Mouse (Mus musculus) intestine, embryonic 14.5 days (tissue): ENCODE results near the gene Fam181b. TPM values are rescaled to one million over a fixed set of nuclear protein-coding genes. Genes with fewer than 3 reads are reported as not detected.

Experiments used
- ATAC-seq: fragments of 200-750 bp; cut with Nextera tagmentation; replicated peaks from 2 replicates; pipeline ENCODE4 v1.8.0; 2017; ENCODE audit warnings: low read depth, moderate number of reproducible peaks, moderate TSS enrichment, moderate library complexity; ENCODE audit not compliant: low FRiP score, low TSS enrichment
- DNase-seq: peaks from one replicate; pipeline ENCODE4 v3.0.0-alpha.2; 2018; ENCODE audit warnings: low spot score
- H3K27ac ChIP-seq: fragments of 300-500 bp; sonication (generic); 2 replicates; pipeline ENCODE4 v1.5.1; 2014; ENCODE audit warnings: low read depth, mild to moderate bottlenecking, control low read depth
- H3K27me3 ChIP-seq: fragments of 300-500 bp; sonication (generic); replicated peaks from 2 replicates; pipeline ENCODE4 v1.6.1; 2014; ENCODE audit warnings: low read length, control low read depth; ENCODE audit not compliant: control insufficient read depth, insufficient read depth
- H3K36me3 ChIP-seq: fragments of 300-500 bp; sonication (generic); 2 replicates; pipeline ENCODE4 v1.6.1; 2014; ENCODE audit warnings: low read length, control low read depth; ENCODE audit not compliant: control insufficient read depth, insufficient read depth
- H3K4me1 ChIP-seq: fragments of 300-500 bp; sonication (generic); replicated peaks from 2 replicates; pipeline ENCODE4 v1.6.1; 2014; ENCODE audit warnings: low read length, control low read depth, mixed read lengths; ENCODE audit not compliant: control insufficient read depth, insufficient read depth
- H3K4me2 ChIP-seq: fragments of 300-500 bp; sonication (generic); 2 replicates; pipeline ENCODE4 v1.6.1; 2014; ENCODE audit warnings: low read length
- H3K4me3 ChIP-seq: fragments of 300-500 bp; sonication (generic); 2 replicates; pipeline ENCODE4 v1.5.1; 2014; ENCODE audit warnings: low read depth, low read length, control low read depth, mixed read lengths
- H3K9ac ChIP-seq: fragments of 300-500 bp; sonication (generic); 2 replicates; pipeline ENCODE4 v1.6.1; 2014; ENCODE audit warnings: mild to moderate bottlenecking, low read length
- H3K9me3 ChIP-seq: fragments of 300-500 bp; sonication (generic); 2 replicates; pipeline ENCODE4 v1.6.1; 2016; ENCODE audit warnings: low read length, control low read depth; ENCODE audit not compliant: control insufficient read depth
- WGBS: fragments of 180-500 bp; shearing (Covaris S2); extraction: QIAGEN DNeasy Blood & Tissue Kit; methylation state at CpG from one replicate; pipeline ENCODE4 v1.1.7; 2014; 5-methylcytosine and 5-hydroxymethylcytosine counted together
- polyA plus RNA-seq: library from polyadenylated mRNA; unstranded; fragments of >200 nt; fragmentation: Nextera tagmentation; extraction: Ambion mirVana; gene quantifications from 2 replicates; pipeline ENCODE4 v1.2.1, GENCODE M21; 2014

Fam181b gene
- polyA plus RNA-seq, 1 experiment from 2014 or later, result 4.6 TPM

DNA sequence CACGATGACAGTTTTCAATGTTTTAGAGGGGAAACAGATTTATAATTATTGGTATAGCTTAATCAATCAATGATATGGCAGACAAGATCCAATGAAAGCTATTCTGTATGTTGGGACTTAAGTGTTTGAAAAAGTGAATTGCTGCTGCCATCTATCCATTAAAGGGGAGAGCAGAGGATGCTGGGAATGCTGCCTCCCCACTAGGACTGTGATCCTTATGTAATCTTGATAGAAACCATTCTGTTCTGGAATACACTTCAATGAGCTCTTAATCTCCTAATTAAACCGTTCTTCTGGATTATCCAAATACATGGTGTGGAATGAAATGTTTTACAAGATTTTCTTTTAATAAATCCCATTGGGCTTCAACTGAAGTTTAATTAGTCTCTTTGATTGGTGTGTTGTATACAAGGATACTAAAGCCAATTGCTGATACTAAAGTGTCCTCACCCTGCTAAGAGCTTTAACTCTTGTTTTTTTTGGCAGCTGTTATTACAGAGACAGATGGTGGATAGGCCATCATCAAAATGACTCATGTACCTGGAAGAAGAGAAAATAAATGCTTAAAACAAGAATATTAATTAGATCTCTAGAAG, 30.8 kb downstream of the Fam181b start:
- no peak overlapping the region for H3K4me2 ChIP-seq
- DNase-seq, result no peak
- H3K9me3 ChIP-seq, result no peaks in the 10 kb centered on the region
- no peaks in the 10 kb centered on the region for H3K4me1 ChIP-seq
- no peaks in the 10 kb centered on the region for H3K27me3 ChIP-seq
- no peak overlapping the region for H3K27ac ChIP-seq
- 75% methylated on average over 2 of the region's 2 CpGs for WGBS
- H3K36me3 ChIP-seq, result no peaks in the 10 kb centered on the region
- no peak overlapping the region for H3K9ac ChIP-seq
- ATAC-seq, result no peak
- no peak overlapping the region for H3K4me3 ChIP-seq

GRCm38 (mm10) chr7:93111056-93111455, 31.4 kb downstream of the Fam181b start:
- DNase-seq (no peak), ATAC-seq (no peak)
- no peak overlapping the region for H3K9ac ChIP-seq
- no peaks in the 10 kb centered on the region for H3K9me3 ChIP-seq
- no peaks in the 10 kb centered on the region for H3K27me3 ChIP-seq
- no peaks in the 10 kb centered on the region for H3K36me3 ChIP-seq
- H3K4me2 ChIP-seq, result no peak overlapping the region
- no peak overlapping the region for H3K4me3 ChIP-seq
- 81% methylated on average over 6 of the region's 6 CpGs for WGBS
- no peak overlapping the region for H3K27ac ChIP-seq
- H3K4me1 ChIP-seq, result no peaks in the 10 kb centered on the region

DNA sequence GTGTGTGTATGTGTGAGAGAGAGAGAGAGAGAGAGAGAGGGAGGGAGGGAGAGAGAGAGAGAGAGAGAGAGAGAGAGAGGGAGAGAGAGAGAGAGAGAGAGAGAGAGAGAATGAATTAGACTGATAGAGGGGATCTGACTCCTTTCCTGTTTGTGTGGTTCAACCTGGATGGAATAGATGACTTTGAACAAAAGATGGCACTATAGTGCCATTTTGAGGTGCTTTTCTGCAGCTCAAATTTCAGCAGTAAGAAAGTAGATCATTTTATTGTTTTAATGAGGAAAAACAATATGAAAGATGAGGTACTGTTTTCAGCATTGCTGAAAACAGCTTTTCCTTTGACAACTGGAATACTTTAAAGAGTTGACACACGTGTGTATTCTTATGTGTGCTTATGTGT, 37.9 kb downstream of the Fam181b start:
- Histone ChIP-seq H3K27me3 (no peaks in the 10 kb centered on the region), H3K36me3 (no peaks in the 10 kb centered on the region), H3K9me3 (no peaks in the 10 kb centered on the region), H3K9ac (no peak overlapping the region), H3K4me3 (no peak overlapping the region), H3K4me1 (no peaks in the 10 kb centered on the region), H3K27ac (no peak overlapping the region), H3K4me2 (no peak overlapping the region)
- DNase-seq (no peak), ATAC-seq (no peak)
- 67% methylated on average over 1 of the region's 1 CpGs for WGBS

- 66% methylated on average over 1 of the region's 1 CpGs for WGBS
- ATAC-seq (no peak), DNase-seq (no peak)
Measured at GRCm38 (mm10) chr7:93123936-93124335, 44.3 kb downstream of the Fam181b start.

More at GRCm38 (mm10) chr7:93123936-93124335, 44.3 kb downstream of the Fam181b start:
- Histone ChIP-seq H3K27me3 (no peaks in the 10 kb centered on the region), H3K36me3 (no peaks in the 10 kb centered on the region), H3K27ac (no peak overlapping the region), H3K4me1 (no peaks in the 10 kb centered on the region), H3K4me2 (no peak overlapping the region), H3K4me3 (no peak overlapping the region), H3K9me3 (no peaks in the 10 kb centered on the region), H3K9ac (no peak overlapping the region)

Other genes starting within 250 kb of the Fam181b start
- 12.7 and 14.5 TPM in 2 replicates for gene Ddias, start 205.6 kb upstream of the Fam181b start, polyA plus RNA-seq
- 20.5 and 23.6 TPM in 2 replicates for gene Prcp, start 205.4 kb upstream of the Fam181b start, polyA plus RNA-seq